Mouse (Mus musculus): Measurements from ENCODE around the gene Clmp. TPM values are rescaled to one million over a fixed set of nuclear protein-coding genes. Genes with fewer than 3 reads are reported as not detected.

Gene Clmp
- polyA plus RNA-seq, 1 experiment from 2014 or later = 42.9 TPM

DNA sequence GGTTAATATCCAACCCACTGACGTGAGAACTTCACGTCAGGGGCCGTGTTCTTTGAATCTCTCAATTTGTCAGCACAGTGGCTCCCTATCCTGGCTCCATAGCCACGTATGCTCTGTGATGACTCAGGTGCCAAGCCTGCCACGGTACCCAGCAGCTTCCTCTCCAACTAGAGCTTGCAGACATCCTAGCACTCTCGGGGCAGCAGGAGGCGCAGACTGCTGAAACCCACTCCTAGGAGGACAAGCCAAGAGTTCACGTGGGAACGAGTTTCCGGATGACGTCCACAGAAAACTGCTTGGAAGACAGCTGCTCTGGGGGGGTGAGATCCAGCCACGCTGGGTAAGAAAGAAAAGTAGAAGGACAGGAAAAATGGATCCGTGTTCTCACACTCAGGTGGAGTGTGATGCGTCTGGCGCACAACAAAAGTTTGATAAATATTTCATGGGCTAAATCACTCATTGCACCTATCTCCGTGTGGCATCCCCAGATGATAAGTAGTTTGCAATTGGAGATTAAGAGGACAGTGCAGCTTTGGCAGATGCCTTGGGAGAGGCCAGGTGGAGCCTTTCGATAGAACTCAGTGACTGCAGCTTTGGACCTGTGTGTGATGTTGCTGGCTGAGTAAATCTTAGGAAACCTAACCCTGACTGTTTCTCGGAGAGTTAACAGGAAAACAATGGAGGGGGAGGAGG, 31.6 kb downstream of the Clmp start:
- Histone ChIP-seq H3K27ac (ENCODE audit: low read length) (peak overlapping the region; percentile 11; the same call in 1 of the 2 replicates), H3K4me2 (replicated peaks; ENCODE audit: low read depth, low read length) (peak overlapping the region; percentile 10; the same call in 1 of the 2 replicates), H3K4me3 (ENCODE audit: low read depth, low read length) (no peak overlapping the region), H3K4me1 (ENCODE audit: control insufficient read depth, insufficient read depth, low read length) (peaks cover 6% of the 10 kb centered on the region), H3K27me3 (ENCODE audit: control insufficient read depth, insufficient read depth, low read length) (no peaks in the 10 kb centered on the region), H3K9ac (replicated peaks; ENCODE audit: low read depth, low read length) (no peak overlapping the region), H3K36me3 (ENCODE audit: control insufficient read depth, insufficient read depth, low read length) (no peaks in the 10 kb centered on the region), H3K9me3 (ENCODE audit: control insufficient read depth, low read depth, low read length) (no peaks in the 10 kb centered on the region)
- 47% methylated on average over 18 of the region's 18 CpGs for WGBS
- ATAC-seq (ENCODE audit: insufficient number of reproducible peaks, insufficient read depth, low FRiP score, low read depth) = no peak

DNA sequence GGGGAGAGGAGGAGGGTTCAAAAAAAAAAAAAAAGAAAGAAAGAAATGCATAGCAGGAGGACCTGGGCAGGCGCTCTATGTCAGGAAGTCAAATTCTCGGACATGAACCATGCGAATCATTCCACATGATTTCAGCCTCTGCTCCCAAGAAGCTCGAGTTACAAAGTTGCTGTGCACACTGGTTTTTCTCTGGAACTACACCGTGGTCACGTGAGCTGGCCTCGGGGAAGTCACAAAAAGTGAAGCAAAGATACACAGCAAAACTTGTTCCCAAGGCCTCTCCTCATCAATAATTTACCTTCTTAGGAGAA, 32.1 kb downstream of the Clmp start:
- Histone ChIP-seq H3K27me3 (ENCODE audit: control insufficient read depth, insufficient read depth, low read length) (no peaks in the 10 kb centered on the region), H3K27ac (ENCODE audit: low read length) (peak overlapping the region; percentile 11; the same call in 1 of the 2 replicates), H3K9ac (replicated peaks; ENCODE audit: low read depth, low read length) (no peak overlapping the region), H3K4me2 (replicated peaks; ENCODE audit: low read depth, low read length) (peak overlapping the region; percentile 10; the same call in 1 of the 2 replicates), H3K9me3 (ENCODE audit: control insufficient read depth, low read depth, low read length) (no peaks in the 10 kb centered on the region), H3K4me1 (ENCODE audit: control insufficient read depth, insufficient read depth, low read length) (peaks cover 7% of the 10 kb centered on the region), H3K4me3 (ENCODE audit: low read depth, low read length) (no peak overlapping the region), H3K36me3 (ENCODE audit: control insufficient read depth, insufficient read depth, low read length) (no peaks in the 10 kb centered on the region)
- no peak for ATAC-seq (ENCODE audit: insufficient number of reproducible peaks, insufficient read depth, low FRiP score, low read depth)
- 12% methylated on average over 7 of the region's 7 CpGs for WGBS

DNA sequence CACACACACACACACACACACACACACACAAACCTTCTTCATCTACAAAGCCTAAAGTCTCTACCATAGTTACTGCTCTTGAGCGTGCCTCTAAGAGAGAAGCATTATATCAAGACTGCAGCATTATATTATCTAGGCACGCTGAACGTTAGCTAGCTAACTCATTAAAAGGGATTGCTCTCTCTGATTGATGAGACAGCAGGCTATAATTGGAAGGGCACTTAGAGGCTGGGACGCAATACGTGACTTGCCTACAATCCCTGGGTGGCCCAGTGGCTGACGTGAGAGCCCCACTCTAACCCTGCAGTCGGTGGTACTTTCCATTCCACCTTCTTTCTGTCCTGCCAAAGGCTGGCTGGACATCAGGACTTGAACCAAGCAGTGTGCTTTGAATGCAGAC, 35.1 kb downstream of the Clmp start:
- ATAC-seq (ENCODE audit: insufficient number of reproducible peaks, insufficient read depth, low FRiP score, low read depth) = no peak
- no peak overlapping the region for H3K4me3 ChIP-seq (ENCODE audit: low read depth, low read length)
- H3K27ac ChIP-seq (ENCODE audit: low read length) = no peak overlapping the region
- WGBS = 42% methylated on average over 7 of the region's 7 CpGs
- H3K4me2 ChIP-seq (replicated peaks; ENCODE audit: low read depth, low read length) = no peak overlapping the region
- H3K36me3 ChIP-seq (ENCODE audit: control insufficient read depth, insufficient read depth, low read length) = no peaks in the 10 kb centered on the region
- H3K9me3 ChIP-seq (ENCODE audit: control insufficient read depth, low read depth, low read length) = no peaks in the 10 kb centered on the region
- H3K27me3 ChIP-seq (ENCODE audit: control insufficient read depth, insufficient read depth, low read length) = no peaks in the 10 kb centered on the region
- H3K9ac ChIP-seq (replicated peaks; ENCODE audit: low read depth, low read length) = no peak overlapping the region
- H3K4me1 ChIP-seq (ENCODE audit: control insufficient read depth, insufficient read depth, low read length) = peaks cover 11% of the 10 kb centered on the region

DNA sequence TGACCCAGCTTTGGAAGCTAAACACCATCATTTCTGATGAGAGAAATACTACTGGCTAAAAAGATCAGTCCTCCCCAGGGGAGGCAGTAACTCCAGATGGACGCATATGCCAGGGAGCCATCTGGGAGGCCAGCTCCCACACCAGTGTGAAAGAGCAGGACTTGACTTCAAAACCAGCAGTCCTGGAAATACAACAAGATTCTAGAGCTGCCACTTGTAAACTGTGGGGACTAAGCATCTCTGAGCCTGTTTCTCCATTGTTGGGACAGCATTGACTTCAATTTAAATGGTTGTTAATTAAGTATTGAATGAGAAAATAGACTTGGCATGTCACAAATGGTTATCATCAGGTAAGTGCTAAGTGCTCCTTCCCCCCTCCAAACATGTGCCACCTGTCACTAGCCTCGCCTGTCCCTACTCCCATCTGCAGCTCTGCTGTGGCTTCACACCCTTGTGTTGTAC, 37.6 kb downstream of the Clmp start:
- Histone ChIP-seq H3K9me3 (ENCODE audit: control insufficient read depth, low read depth, low read length) (no peaks in the 10 kb centered on the region), H3K27ac (ENCODE audit: low read length) (no peak overlapping the region), H3K36me3 (ENCODE audit: control insufficient read depth, insufficient read depth, low read length) (no peaks in the 10 kb centered on the region), H3K9ac (replicated peaks; ENCODE audit: low read depth, low read length) (no peak overlapping the region), H3K4me1 (ENCODE audit: control insufficient read depth, insufficient read depth, low read length) (0 out of 2 replicates have a peak, but pooled peaks cover 5% of the 10 kb centered on the region), H3K4me3 (ENCODE audit: low read depth, low read length) (no peak overlapping the region), H3K4me2 (replicated peaks; ENCODE audit: low read depth, low read length) (no peak overlapping the region), H3K27me3 (ENCODE audit: control insufficient read depth, insufficient read depth, low read length) (no peaks in the 10 kb centered on the region)
- 65% methylated on average over 2 of the region's 2 CpGs for WGBS
- no peak for ATAC-seq (ENCODE audit: insufficient number of reproducible peaks, insufficient read depth, low FRiP score, low read depth)

DNA sequence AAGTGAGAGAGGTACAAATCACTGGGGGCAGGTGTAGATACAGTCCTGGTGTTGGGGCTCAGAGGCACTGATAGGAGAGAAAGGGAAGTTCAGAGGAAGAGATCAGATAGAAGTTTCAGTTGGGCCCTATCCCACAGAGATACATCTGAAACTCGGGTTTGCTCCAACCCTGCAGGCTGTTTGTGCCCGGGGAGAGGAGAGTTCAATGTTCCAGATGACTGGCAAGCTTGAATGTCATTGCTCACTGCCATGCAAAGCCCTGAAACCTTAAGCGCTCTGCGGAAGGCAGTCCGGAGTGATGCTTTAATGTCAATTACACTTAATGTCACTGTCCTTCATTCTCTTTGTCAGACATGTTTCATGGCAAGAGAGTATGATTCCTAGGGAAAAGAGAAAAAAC, 39.2 kb downstream of the Clmp start:
- no peaks in the 10 kb centered on the region for H3K36me3 ChIP-seq (ENCODE audit: control insufficient read depth, insufficient read depth, low read length)
- no peaks in the 10 kb centered on the region for H3K9me3 ChIP-seq (ENCODE audit: control insufficient read depth, low read depth, low read length)
- no peak for ATAC-seq (ENCODE audit: insufficient number of reproducible peaks, insufficient read depth, low FRiP score, low read depth)
- H3K4me1 ChIP-seq (ENCODE audit: control insufficient read depth, insufficient read depth, low read length) = 0 out of 2 replicates have a peak, but pooled peaks cover 5% of the 10 kb centered on the region
- no peak overlapping the region for H3K4me3 ChIP-seq (ENCODE audit: low read depth, low read length)
- no peaks in the 10 kb centered on the region for H3K27me3 ChIP-seq (ENCODE audit: control insufficient read depth, insufficient read depth, low read length)
- no peak overlapping the region for H3K27ac ChIP-seq (ENCODE audit: low read length)
- WGBS = 78% methylated on average over 5 of the region's 5 CpGs
- H3K9ac ChIP-seq (replicated peaks; ENCODE audit: low read depth, low read length) = no peak overlapping the region
- H3K4me2 ChIP-seq (replicated peaks; ENCODE audit: low read depth, low read length) = no peak overlapping the region

DNA sequence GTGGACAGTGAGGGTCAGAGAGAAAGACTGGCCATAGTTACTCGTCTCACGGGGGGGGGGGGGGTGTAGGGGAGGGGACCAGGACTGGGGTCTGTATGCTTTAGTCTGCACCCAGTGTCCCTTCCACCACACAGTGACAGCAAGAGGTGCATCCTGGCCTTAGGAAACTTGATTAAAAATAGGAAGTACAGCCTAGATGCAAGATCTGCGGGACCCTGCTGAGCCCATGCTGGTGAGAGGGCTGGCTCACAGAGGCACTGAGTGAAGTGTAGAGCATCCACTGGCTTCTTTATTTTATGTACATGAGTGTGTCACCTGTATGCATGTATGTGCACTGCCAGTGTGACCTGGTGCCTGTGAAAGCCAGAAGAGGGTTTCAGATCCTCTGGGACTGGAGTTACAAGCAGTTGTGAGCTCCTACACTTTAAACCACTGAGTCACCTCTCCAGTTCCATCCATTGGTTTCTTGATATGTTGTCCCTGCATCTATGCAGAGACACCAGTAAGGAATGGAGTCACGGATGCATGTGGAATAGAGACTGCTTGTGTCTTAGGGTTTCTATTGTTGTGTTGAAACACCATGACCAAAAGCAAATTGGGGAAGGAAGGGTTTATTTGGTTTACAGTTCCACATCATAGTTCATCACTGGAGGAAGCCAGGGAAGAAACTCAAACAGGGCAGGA, 41.5 kb downstream of the Clmp start:
- H3K27me3 ChIP-seq (ENCODE audit: control insufficient read depth, insufficient read depth, low read length) = no peaks in the 10 kb centered on the region
- no peak overlapping the region for H3K27ac ChIP-seq (ENCODE audit: low read length)
- no peak overlapping the region for H3K4me2 ChIP-seq (replicated peaks; ENCODE audit: low read depth, low read length)
- no peak overlapping the region for H3K4me3 ChIP-seq (ENCODE audit: low read depth, low read length)
- no peaks in the 10 kb centered on the region for H3K36me3 ChIP-seq (ENCODE audit: control insufficient read depth, insufficient read depth, low read length)
- WGBS = 73% methylated on average over 4 of the region's 4 CpGs
- no peak for ATAC-seq (ENCODE audit: insufficient number of reproducible peaks, insufficient read depth, low FRiP score, low read depth)
- H3K9me3 ChIP-seq (ENCODE audit: control insufficient read depth, low read depth, low read length) = no peaks in the 10 kb centered on the region
- no peak overlapping the region for H3K9ac ChIP-seq (replicated peaks; ENCODE audit: low read depth, low read length)
- 0 out of 2 replicates have a peak, but pooled peaks cover 5% of the 10 kb centered on the region for H3K4me1 ChIP-seq (ENCODE audit: control insufficient read depth, insufficient read depth, low read length)

DNA sequence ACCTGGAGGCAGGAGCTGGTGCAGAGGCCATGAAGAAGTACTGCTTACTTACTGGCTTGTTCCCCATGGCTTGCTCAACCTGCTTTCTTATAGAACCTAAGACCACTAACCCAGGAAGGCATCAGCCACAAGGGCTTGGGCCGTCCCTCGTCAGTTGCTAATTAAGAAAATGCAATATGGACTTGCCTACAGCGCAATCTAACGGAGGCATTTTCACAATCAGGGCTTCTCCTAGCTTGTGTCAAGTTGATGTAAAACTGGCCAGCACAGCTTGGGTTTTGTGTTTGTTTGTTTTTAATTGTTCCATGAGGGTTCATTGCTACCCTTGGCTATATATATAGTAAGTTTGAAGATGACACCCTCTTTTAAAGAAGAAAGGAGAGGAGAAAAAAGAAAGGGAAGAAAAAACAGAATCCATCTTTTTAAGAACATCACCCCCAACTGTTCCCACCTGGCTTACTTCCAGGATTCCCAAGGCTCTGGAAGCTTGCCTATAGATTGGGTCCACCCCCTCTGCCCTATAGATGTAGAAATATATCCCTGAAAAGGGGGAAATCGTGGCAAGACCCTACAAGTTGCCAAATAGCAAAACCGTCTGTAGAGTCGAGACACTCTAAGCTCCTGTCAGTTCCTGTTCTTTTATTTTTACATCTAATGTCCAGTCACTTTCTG, 42.2 kb downstream of the Clmp start:
- H3K4me1 ChIP-seq (ENCODE audit: control insufficient read depth, insufficient read depth, low read length) = 0 out of 2 replicates have a peak, but pooled peaks cover 3% of the 10 kb centered on the region
- no peak overlapping the region for H3K9ac ChIP-seq (replicated peaks; ENCODE audit: low read depth, low read length)
- no peak for ATAC-seq (ENCODE audit: insufficient number of reproducible peaks, insufficient read depth, low FRiP score, low read depth)

DNA sequence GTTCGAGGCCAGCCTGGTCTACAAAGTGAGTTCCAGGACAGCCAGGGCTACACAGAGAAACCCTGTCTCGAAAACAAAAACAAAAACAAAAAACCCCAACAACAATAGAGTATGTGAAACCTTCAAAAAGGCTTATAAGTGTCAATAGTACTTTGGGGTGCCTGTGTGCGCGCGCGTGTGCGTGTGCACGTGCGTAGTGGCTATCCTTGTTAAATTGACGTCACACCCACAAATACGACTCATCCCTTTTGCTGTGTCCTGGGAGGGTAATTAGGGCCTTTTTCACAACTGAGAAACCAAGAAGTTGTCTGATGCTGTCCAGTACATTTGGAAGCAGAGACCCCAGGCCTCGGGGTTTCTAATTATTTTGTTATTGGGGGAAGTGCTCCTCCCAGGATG, 44.5 kb downstream of the Clmp start:
- peak overlapping the region; percentile 33; the same call in 1 of the 2 replicates for H3K4me3 ChIP-seq (ENCODE audit: low read depth, low read length)
- no peak overlapping the region for H3K9ac ChIP-seq (replicated peaks; ENCODE audit: low read depth, low read length)
- H3K27me3 ChIP-seq (ENCODE audit: control insufficient read depth, insufficient read depth, low read length) = no peaks in the 10 kb centered on the region
- H3K27ac ChIP-seq (ENCODE audit: low read length) = peak overlapping the region; percentile 93
- 57% methylated on average over 12 of the region's 12 CpGs for WGBS
- no peaks in the 10 kb centered on the region for H3K9me3 ChIP-seq (ENCODE audit: control insufficient read depth, low read depth, low read length)
- H3K4me1 ChIP-seq (ENCODE audit: control insufficient read depth, insufficient read depth, low read length) = no peaks in the 10 kb centered on the region
- ATAC-seq (ENCODE audit: insufficient number of reproducible peaks, insufficient read depth, low FRiP score, low read depth) = 0 out of 2 replicates have a peak, but pooled peaks have one; percentile 14
- H3K4me2 ChIP-seq (replicated peaks; ENCODE audit: low read depth, low read length) = peak overlapping the region; percentile 70
- no peaks in the 10 kb centered on the region for H3K36me3 ChIP-seq (ENCODE audit: control insufficient read depth, insufficient read depth, low read length)

More for the DNA sequence above, 42.2 kb downstream of the Clmp start:
- no peaks in the 10 kb centered on the region for H3K36me3 ChIP-seq (ENCODE audit: control insufficient read depth, insufficient read depth, low read length)
- H3K4me3 ChIP-seq (ENCODE audit: low read depth, low read length) = no peak overlapping the region
- 77% methylated on average over 7 of the region's 7 CpGs for WGBS
- H3K27me3 ChIP-seq (ENCODE audit: control insufficient read depth, insufficient read depth, low read length) = no peaks in the 10 kb centered on the region
- H3K9me3 ChIP-seq (ENCODE audit: control insufficient read depth, low read depth, low read length) = no peaks in the 10 kb centered on the region
- H3K27ac ChIP-seq (ENCODE audit: low read length) = no peak overlapping the region
- no peak overlapping the region for H3K4me2 ChIP-seq (replicated peaks; ENCODE audit: low read depth, low read length)
